7 mouse cellular contexts compared by ENCODE assay signal in the genomic region with DNA sequence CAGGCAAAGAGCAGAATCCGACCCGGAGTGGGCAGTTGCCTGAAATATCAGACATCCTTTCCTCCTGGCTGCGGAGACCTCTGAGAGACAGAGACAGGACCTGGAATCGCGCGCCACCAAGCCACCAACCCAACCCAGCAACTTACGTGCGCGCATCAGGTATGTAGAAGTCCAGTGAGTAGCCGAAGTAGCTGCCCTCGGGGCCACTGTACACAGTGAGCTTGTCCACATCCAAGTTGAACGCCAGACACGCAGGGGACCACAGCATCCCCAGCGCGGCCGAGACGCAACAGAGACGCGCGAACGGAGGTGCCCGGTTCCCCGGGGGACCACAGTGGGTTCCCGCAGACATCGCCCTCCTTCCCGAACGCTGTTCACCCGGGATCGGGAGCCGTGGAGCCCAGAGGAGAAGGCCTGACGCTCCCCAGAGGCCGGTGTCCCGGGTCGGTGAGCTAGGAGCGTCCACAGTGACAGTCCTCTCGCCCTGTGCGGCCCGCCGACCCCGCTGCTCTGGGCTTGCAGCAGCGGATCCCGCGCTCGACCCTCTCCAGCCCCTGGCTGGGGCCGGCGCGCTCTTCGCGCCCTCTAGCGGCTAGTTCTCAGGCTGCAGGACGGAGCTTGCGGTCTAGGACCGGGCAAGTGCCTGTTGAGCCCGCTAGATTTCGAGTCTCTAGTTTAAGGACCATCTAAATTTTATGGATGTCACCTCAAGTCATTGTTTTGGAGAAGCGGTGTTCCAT. TPM values are rescaled to one million over a fixed set of nuclear protein-coding genes. Genes with fewer than 3 reads are reported as not detected.
DNase-seq lines count a peak whose midpoint lies in the region; ATAC-seq and TF ChIP-seq lines count a peak whose summit lies in the region.

A gene (minus strand): TSS at position 492 of the 740 bp plus-strand sequence.

- WGBS in limb, embryonic 12.5 days = under 1% methylated on average over 56 of the region's 56 CpGs
- under 1% methylated on average over 56 of the region's 56 CpGs for WGBS in midbrain, embryonic 14.5 days
- WGBS in spleen, adult 2 months = 2% methylated on average over 56 of the region's 56 CpGs

- TF ChIP-seq CTCF in spleen, adult 2 months (IDR thresholded peaks at IDR 0.05; ENCODE audit: extremely low read depth, insufficient read depth, insufficient read length, insufficient replicate concordance) = peak; percentile 88

- peak; percentile 92 for ATAC-seq in limb, embryonic 12.5 days (ENCODE audit: insufficient number of reproducible peaks, insufficient read depth, low FRiP score, low TSS enrichment, low read depth)
- ATAC-seq in midbrain, embryonic 14.5 days (ENCODE audit: low FRiP score, low TSS enrichment) = peak; percentile 96

- peak within 1 kb of the TSS; percentile 83 for H3K9ac ChIP-seq in limb, embryonic 12.5 days (replicated peaks)
- H3K9ac ChIP-seq in midbrain, embryonic 14.5 days (replicated peaks; ENCODE audit: low read length) = peak within 1 kb of the TSS; percentile 62

- peaks cover 15% of the 10 kb centered on the region for H3K4me1 ChIP-seq in limb, embryonic 12.5 days (replicated peaks)
- H3K4me1 ChIP-seq in midbrain, embryonic 14.5 days (ENCODE audit: control insufficient read depth, insufficient read depth, low read length) = no peaks in the 10 kb centered on the region
- H3K4me1 ChIP-seq in spleen, adult 2 months (ENCODE audit: control insufficient read depth, insufficient read depth, insufficient read length) = peaks cover 6% of the 10 kb centered on the region

- peak; percentile 55 for DNase-seq in adrenal gland, adult 8-10 months
- peak; percentile 91 for DNase-seq in embryo, embryonic 9.5 days (ENCODE audit: extremely low spot score)
- DNase-seq in heart, adult 11 months = peak; percentile 96
- DNase-seq in kidney, adult 11 months = peak; percentile 57
- DNase-seq in midbrain, embryonic 14.5 days = peak; percentile 93
- peak in 1 of 2 experiments; percentile 68 for DNase-seq in spleen, adult 2 months (ENCODE audit: low read depth in 1 of 2, low spot score in 2 of 2)

- no peaks in the 10 kb centered on the region for H3K27me3 ChIP-seq in limb, embryonic 12.5 days
- peaks cover 9% of the 10 kb centered on the region; the same call in 1 of the 2 replicates for H3K27me3 ChIP-seq in midbrain, embryonic 14.5 days (ENCODE audit: control insufficient read depth, insufficient read depth, low read length)
- peaks cover 7% of the 10 kb centered on the region for H3K27me3 ChIP-seq in spleen, adult 2 months (ENCODE audit: control insufficient read depth, insufficient read depth, low read length)

- H3K4me2 ChIP-seq in limb, embryonic 12.5 days = peak within 1 kb of the TSS; percentile 73
- peak within 1 kb of the TSS; percentile 96 for H3K4me2 ChIP-seq in midbrain, embryonic 14.5 days (ENCODE audit: low read length)

- H3K27ac ChIP-seq in limb, embryonic 12.5 days = peak within 1 kb of the TSS; percentile 47; the same call in 1 of the 2 replicates
- H3K27ac ChIP-seq in midbrain, embryonic 14.5 days (replicated peaks; ENCODE audit: low read depth, low read length) = no peak within 1 kb of the TSS
- H3K27ac ChIP-seq in spleen, adult 2 months (ENCODE audit: insufficient read depth, low read length) = no peak within 1 kb of the TSS

- no peaks in the 10 kb centered on the region for H3K36me3 ChIP-seq in limb, embryonic 12.5 days
- no peaks in the 10 kb centered on the region for H3K36me3 ChIP-seq in midbrain, embryonic 14.5 days (ENCODE audit: control insufficient read depth, insufficient read depth, low read length)
- H3K36me3 ChIP-seq in spleen, adult 2 months (ENCODE audit: control insufficient read depth, insufficient read depth, low read length) = no peaks in the 10 kb centered on the region

- TF ChIP-seq POLR2A in spleen, adult 2 months (IDR thresholded peaks at IDR 0.05; ENCODE audit: low read depth, low read length) = no peak

- H3K9me3 ChIP-seq in limb, embryonic 12.5 days = no peaks in the 10 kb centered on the region
- H3K9me3 ChIP-seq in midbrain, embryonic 14.5 days (ENCODE audit: control insufficient read depth, low read length) = no peaks in the 10 kb centered on the region

- H3K4me3 ChIP-seq in limb, embryonic 12.5 days (replicated peaks) = peak within 1 kb of the TSS; percentile 74
- H3K4me3 ChIP-seq in midbrain, embryonic 14.5 days (replicated peaks; ENCODE audit: low read depth, low read length) = peak within 1 kb of the TSS; percentile 65
- peak within 1 kb of the TSS; percentile 60 for H3K4me3 ChIP-seq in spleen, adult 2 months (ENCODE audit: extremely low read depth, insufficient read depth, insufficient read length)

RNA-seq across cellular contexts. Expression of the gene that starts here (rescaled TPM):
- 10 to 100 TPM; 13.8 to 32.6 (median 24.8) TPM for total RNA-seq in adrenal gland, adult 8-10 months (2022)
- 16.1 and 17.1 TPM in 2 replicates for polyA plus RNA-seq in limb, embryonic 12.5 days (2016; fragmentation: Nextera tagmentation; extraction: Ambion mirVana)
- polyA plus RNA-seq in midbrain, embryonic 14.5 days (2014; fragmentation: Nextera tagmentation; extraction: Ambion mirVana) = 0.86 and 2.1 TPM in 2 replicates
- 3.8 and 5.1 TPM in 2 replicates for polyA plus RNA-seq in spleen, adult 2 months (2012; rRNA removed)
